Mouse (Mus musculus): ENCODE results near the gene Yap1.

- no peak for TF ChIP-seq CTCF (IDR thresholded peaks at IDR 0.05; ENCODE audit: borderline replicate concordance, extremely low read depth, insufficient read depth, insufficient read length)
- TF ChIP-seq POLR2A (IDR thresholded peaks at IDR 0.05; ENCODE audit: borderline replicate concordance, extremely low read depth, insufficient read depth, insufficient read length, poor library complexity, severe bottlenecking): no peak
Observed at GRCm38 (mm10) chr9:7884346-7884745, 120.0 kb downstream of the Yap1 start.

All from brain, embryonic 14.5 days (tissue).